In the genomic region with DNA sequence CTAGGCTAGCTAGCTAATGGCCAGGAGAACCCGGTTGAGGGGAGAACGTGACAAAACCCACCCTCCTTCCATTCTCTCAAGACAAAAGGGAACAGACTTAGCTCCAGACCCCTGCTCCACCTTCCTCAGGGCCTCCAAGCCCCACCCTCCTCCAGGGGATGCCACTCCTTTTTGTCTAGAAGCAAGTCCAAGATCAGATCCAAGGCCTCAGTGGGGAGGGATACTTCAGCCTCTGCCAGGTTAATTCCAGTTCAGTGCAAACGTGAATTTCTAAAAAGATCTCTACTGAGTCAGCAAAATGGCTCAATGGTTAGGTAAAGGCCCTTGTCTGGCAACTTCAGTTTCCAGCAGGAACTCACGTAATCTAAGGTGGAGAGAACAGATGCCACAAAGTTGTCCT, we compare ENCODE assay signal across 8 mouse cellular contexts. TPM values are rescaled to one million over a fixed set of nuclear protein-coding genes. Genes with fewer than 3 reads are reported as not detected.
DNase-seq lines count a peak whose midpoint lies in the region; ATAC-seq and TF ChIP-seq lines count a peak whose summit lies in the region.

No protein-coding gene starts in this region.

- DNase-seq in kidney, postnatal 36 days: no peak
- DNase-seq in CH12.LX (ENCODE audit: extremely low read depth): no peak
- DNase-seq in ZHBTc4 (ENCODE audit: low read depth, low spot score): peak; percentile 84
- no peak for DNase-seq in frontal cortex, postnatal 14 days (ENCODE audit: low spot score in 2 of 2)
- no peak for DNase-seq in heart, adult 11 months

- in situ Hi-C loops in CH12.LX (cut with MboI; ENCODE audit: low pct_ligation_motif_present, low pct_unique_long_range_greater_than_20kb, low sequenced_read_pairs): no loop called here

- no peak for TF ChIP-seq CTCF in CH12.LX (conservative IDR thresholded peaks at IDR 0.05 in 1 of 2, IDR thresholded peaks at IDR 0.05 in 1 of 2; ENCODE audit: low read depth in 2 of 2, low read length in 2 of 2)
- no peak for TF ChIP-seq CTCF in intestine, postnatal 0 days (IDR thresholded peaks at IDR 0.05; ENCODE audit: low read depth)

- peaks cover 61% of the 10 kb centered on the region for H3K79me2 ChIP-seq in CH12.LX (replicated peaks; ENCODE audit: control insufficient read depth, extremely low read depth, insufficient read depth, poor library complexity, severe bottlenecking)

- H3K9me3 ChIP-seq in kidney, embryonic 16.5 days (ENCODE audit: low read length): no peaks in the 10 kb centered on the region
- H3K9me3 ChIP-seq in CH12.LX (replicated peaks; ENCODE audit: low read length): no peaks in the 10 kb centered on the region
- H3K9me3 ChIP-seq in intestine, postnatal 0 days (ENCODE audit: control insufficient read depth): no peaks in the 10 kb centered on the region

- no peaks in the 10 kb centered on the region for H3K36me3 ChIP-seq in kidney, embryonic 16.5 days (ENCODE audit: insufficient read depth, low read length)
- H3K36me3 ChIP-seq in CH12.LX (replicated peaks in 1 of 2; ENCODE audit: control insufficient read depth in 1 of 2, insufficient read depth in 1 of 2, low read length in 1 of 2): peaks cover 0 to 20% of the 10 kb centered on the region in 2 experiments
- H3K36me3 ChIP-seq in intestine, postnatal 0 days (ENCODE audit: control insufficient read depth, insufficient read depth): no peaks in the 10 kb centered on the region

- no peak for TF ChIP-seq EP300 in CH12.LX (IDR thresholded peaks at IDR 0.05; ENCODE audit: low read length)

- peak overlapping the region; percentile 68 for H3K27ac ChIP-seq in kidney, embryonic 16.5 days (ENCODE audit: low read length)
- peak overlapping the region; percentile 76; the same call in 1 of the 2 replicates for H3K27ac ChIP-seq in CH12.LX (ENCODE audit: insufficient read depth, low read depth)
- peak overlapping the region; percentile 81 for H3K27ac ChIP-seq in intestine, postnatal 0 days (ENCODE audit: low read depth, low read length)

- no peak for TF ChIP-seq RAD21 in CH12.LX (IDR thresholded peaks at IDR 0.05; ENCODE audit: low read depth, low read length)

- no peak for TF ChIP-seq POLR2A in CH12.LX (IDR thresholded peaks at IDR 0.05; ENCODE audit: low read depth, low read length)

- dilution Hi-C loops in CH12.LX (cut with MboI; ENCODE audit: extremely low pct_ligation_motif_present, extremely low pct_unique_long_range_greater_than_20kb, low sequenced_read_pairs): no loop called here

- no peak overlapping the region for H3K4me3 ChIP-seq in kidney, embryonic 16.5 days (ENCODE audit: low read length)
- no peak overlapping the region for H3K4me3 ChIP-seq in CH12.LX (replicated peaks in 1 of 3; ENCODE audit: low read depth in 2 of 3, low read length in 2 of 3, poor library complexity in 1 of 3)
- H3K4me3 ChIP-seq in intestine, postnatal 0 days (ENCODE audit: low read depth, low read length): no peak overlapping the region

- H3K27me3 ChIP-seq in kidney, embryonic 16.5 days (ENCODE audit: insufficient read depth, low read length): no peaks in the 10 kb centered on the region
- H3K27me3 ChIP-seq in CH12.LX (replicated peaks): no peaks in the 10 kb centered on the region
- H3K27me3 ChIP-seq in intestine, postnatal 0 days (replicated peaks; ENCODE audit: control insufficient read depth, insufficient read depth, low read length): no peaks in the 10 kb centered on the region

- 53% methylated on average over 4 of the region's 4 CpGs for WGBS in kidney, embryonic 16.5 days
- WGBS in intestine, postnatal 0 days: 40% methylated on average over 4 of the region's 4 CpGs

- no peak; the same call in 1 of the 2 replicates for ATAC-seq in kidney, embryonic 16.5 days (ENCODE audit: low FRiP score, low TSS enrichment)
- ATAC-seq in intestine, postnatal 0 days: 0 out of 2 replicates have a peak, but pooled peaks have one; percentile 15
- ATAC-seq in megakaryocyte progenitor cell, adult 5-6 weeks (replicated peaks; ENCODE audit: poor library complexity): no peak

- no peak overlapping the region for H3K9ac ChIP-seq in kidney, embryonic 16.5 days (replicated peaks; ENCODE audit: low read length)
- H3K9ac ChIP-seq in CH12.LX (ENCODE audit: insufficient read depth, low read depth): peak overlapping the region; percentile 12; the same call in 1 of the 2 replicates
- H3K9ac ChIP-seq in intestine, postnatal 0 days (ENCODE audit: low read depth, low read length): no peak overlapping the region

- peaks cover 71% of the 10 kb centered on the region for H3K4me1 ChIP-seq in kidney, embryonic 16.5 days (ENCODE audit: insufficient read depth, low read length)
- H3K4me1 ChIP-seq in CH12.LX (ENCODE audit: control insufficient read depth in 1 of 2, insufficient read depth in 2 of 2): peaks cover 67 to 98% of the 10 kb centered on the region in 2 experiments
- peaks cover 17% of the 10 kb centered on the region for H3K4me1 ChIP-seq in intestine, postnatal 0 days (replicated peaks; ENCODE audit: control insufficient read depth, insufficient read depth, low read length)

- no peak overlapping the region for H3K4me2 ChIP-seq in kidney, embryonic 16.5 days (replicated peaks; ENCODE audit: low read depth, low read length)
- peak overlapping the region; percentile 18; the same call in 1 of the 2 replicates for H3K4me2 ChIP-seq in CH12.LX (ENCODE audit: insufficient read depth, low read depth, poor library complexity, severe bottlenecking)
- H3K4me2 ChIP-seq in intestine, postnatal 0 days (replicated peaks; ENCODE audit: low read depth): no peak overlapping the region

TF ChIP-seq in CH12.LX, 34 proteins besides CTCF, POLR2A, EP300 and RAD21:
- TF ChIP-seq SIN3A (IDR thresholded peaks at IDR 0.05; ENCODE audit: low read length) (no peak), MAFK (IDR thresholded peaks at IDR 0.05; ENCODE audit: insufficient replicate concordance, low read length) (peak; percentile 82)

RNA-seq across cellular contexts. Expression of a gene that starts 20.2 kb away (rescaled TPM):
- polyA plus RNA-seq in kidney, embryonic 16.5 days (2015; fragmentation: Nextera tagmentation; extraction: Ambion mirVana): 12.0 and 14.3 TPM in 2 replicates
- total RNA-seq in CH12.LX (2012; rRNA removed): 24.9 and 25.9 TPM in 2 replicates
- total RNA-seq in CH12.LX (2014; rRNA removed): 19.3 and 20.3 TPM in 2 replicates
- polyA plus RNA-seq in CH12.LX (2012; ENCODE audit: insufficient read length, low read depth): 30.1 and 32.7 TPM in 2 replicates
- 11.7 and 14.4 TPM in 2 replicates for polyA plus RNA-seq in intestine, postnatal 0 days (2015; fragmentation: Nextera tagmentation; extraction: Ambion mirVana)
- 29.2 and 42.9 TPM in 2 replicates for total RNA-seq in megakaryocyte progenitor cell, adult 5-6 weeks (2015)
- 78.9 and 97.7 TPM in 2 replicates for total RNA-seq in megakaryocyte progenitor cell, adult 5-6 weeks (2017)
